Mouse (Mus musculus) embryonic facial prominence, embryonic 14.5 days (tissue): ENCODE results near the gene Rbp7. TPM values are rescaled to one million over a fixed set of nuclear protein-coding genes. Genes with fewer than 3 reads are reported as not detected.

ENCODE experiments used
- ATAC-seq: fragments of 200-750 bp; cut with Nextera tagmentation; 2 replicates; pipeline ENCODE4 v1.8.0; 2017; ENCODE audit warnings: low read depth, moderate number of reproducible peaks, moderate TSS enrichment
- DNase-seq: peaks from one replicate; pipeline ENCODE4 v3.0.0-alpha.2; 2015; ENCODE audit warnings: low spot score
- H3K27ac ChIP-seq: fragments of 300-500 bp; sonication (generic); replicated peaks from 2 replicates; pipeline ENCODE4 v1.5.1; 2014; ENCODE audit warnings: low read depth, mild to moderate bottlenecking, low read length, moderate library complexity
- H3K27me3 ChIP-seq: fragments of 300-500 bp; sonication (generic); replicated peaks from 2 replicates; pipeline ENCODE4 v1.6.1; 2014; ENCODE audit warnings: low read length; ENCODE audit not compliant: control insufficient read depth, insufficient read depth
- H3K36me3 ChIP-seq: fragments of 300-500 bp; sonication (generic); 2 replicates; pipeline ENCODE4 v1.6.1; 2014; ENCODE audit warnings: low read length, mixed read lengths; ENCODE audit not compliant: control insufficient read depth, insufficient read depth
- H3K4me1 ChIP-seq: fragments of 300-500 bp; sonication (generic); 2 replicates; pipeline ENCODE4 v1.6.1; 2014; ENCODE audit warnings: antibody characterized with exemption, low read length; ENCODE audit not compliant: control insufficient read depth, insufficient read depth
- H3K4me2 ChIP-seq: fragments of 300-500 bp; sonication (generic); 2 replicates; pipeline ENCODE4 v1.6.1; 2014; ENCODE audit warnings: low read depth, mild to moderate bottlenecking, low read length, moderate library complexity, mixed read lengths
- H3K4me3 ChIP-seq: fragments of 300-500 bp; sonication (generic); 2 replicates; pipeline ENCODE4 v1.5.1; 2014; ENCODE audit warnings: low read depth, mild to moderate bottlenecking, low read length
- H3K9ac ChIP-seq: fragments of 300-500 bp; sonication (generic); 2 replicates; pipeline ENCODE4 v1.6.1; 2014; ENCODE audit warnings: low read depth, mild to moderate bottlenecking, low read length, moderate library complexity, mixed read lengths
- H3K9me3 ChIP-seq: fragments of 300-500 bp; sonication (generic); 2 replicates; pipeline ENCODE4 v1.6.1; 2016; ENCODE audit warnings: low read length; ENCODE audit not compliant: control insufficient read depth
- WGBS: fragments of 180-500 bp; shearing (Covaris S2); extraction: QIAGEN DNeasy Blood & Tissue Kit; methylation state at CpG from one replicate; pipeline ENCODE4 v1.1.7; 2014; 5-methylcytosine and 5-hydroxymethylcytosine counted together
- polyA plus RNA-seq: library from polyadenylated mRNA; unstranded; fragments of >200 nt; fragmentation: Nextera tagmentation; extraction: Ambion mirVana; gene quantifications from 2 replicates; pipeline ENCODE4 v1.2.1, GENCODE M21; 2014

Gene Rbp7
- polyA plus RNA-seq, 1 experiment from 2014 or later = 2.5 TPM

GRCm38 (mm10) chr4:149485825-149486206 is 31.0 kb upstream of the Rbp7 start:
- Histone ChIP-seq H3K9ac (peak overlapping the region; percentile 77), H3K36me3 (peaks cover 37% of the 10 kb centered on the region), H3K27me3 (no peaks in the 10 kb centered on the region), H3K4me1 (peaks cover 11% of the 10 kb centered on the region; the same call in 1 of the 2 replicates), H3K4me2 (peak overlapping the region; percentile 80), H3K27ac (peak overlapping the region; percentile 40), H3K9me3 (no peaks in the 10 kb centered on the region), H3K4me3 (peak overlapping the region; percentile 67)
- WGBS = under 1% methylated on average over 10 of the region's 10 CpGs
- ATAC-seq (0 out of 2 replicates have a peak, but pooled peaks have one; percentile 20), DNase-seq (peak; percentile 80)

- WGBS = 0% methylated on average over 30 of the region's 60 CpGs
Observed at GRCm38 (mm10) chr4:149485053-149485824, 30.5 kb upstream of the Rbp7 start, which contains the start of the genes Nmnat1 and Lzic. Gene Nmnat1, minus strand, starts transcription at chr4:149485202. Gene Lzic, plus strand, starts transcription at chr4:149485229.

GRCm38 (mm10) chr4:149484566-149484965 is 29.8 kb upstream of the Rbp7 start:
- peaks cover 30% of the 10 kb centered on the region for H3K36me3 ChIP-seq
- DNase-seq (no peak), ATAC-seq (0 out of 2 replicates have a peak, but pooled peaks have one; percentile 0)
- 40% methylated on average over 3 of the region's 3 CpGs for WGBS
- H3K9me3 ChIP-seq = no peaks in the 10 kb centered on the region
- H3K9ac ChIP-seq = peak overlapping the region; percentile 77
- H3K4me1 ChIP-seq = peaks cover 11% of the 10 kb centered on the region; the same call in 1 of the 2 replicates
- peak overlapping the region; percentile 67 for H3K4me3 ChIP-seq
- peak overlapping the region; percentile 80 for H3K4me2 ChIP-seq
- no peaks in the 10 kb centered on the region for H3K27me3 ChIP-seq
- H3K27ac ChIP-seq = peak overlapping the region; percentile 74

More at GRCm38 (mm10) chr4:149485053-149485824, 30.5 kb upstream of the Rbp7 start, which contains the start of the genes Nmnat1 and Lzic:
- peak; percentile 98 for ATAC-seq
- peak; percentile 97 for DNase-seq
- Histone ChIP-seq H3K4me3 (peak within 1 kb of the TSS; percentile 67), H3K9me3 (no peaks in the 10 kb centered on the region), H3K27ac (peak within 1 kb of the TSS; percentile 74), H3K4me1 (peaks cover 11% of the 10 kb centered on the region; the same call in 1 of the 2 replicates), H3K4me2 (peak within 1 kb of the TSS; percentile 80), H3K9ac (peak within 1 kb of the TSS; percentile 77), H3K36me3 (peaks cover 36% of the 10 kb centered on the region), H3K27me3 (no peaks in the 10 kb centered on the region)

- Histone ChIP-seq H3K9me3 (no peaks in the 10 kb centered on the region), H3K4me2 (no peak within 1 kb of the TSS), H3K36me3 (peaks cover 14% of the 10 kb centered on the region; the same call in 1 of the 2 replicates), H3K27ac (no peak within 1 kb of the TSS), H3K4me1 (no peaks in the 10 kb centered on the region), H3K4me3 (no peak within 1 kb of the TSS), H3K27me3 (no peaks in the 10 kb centered on the region), H3K9ac (no peak within 1 kb of the TSS)
- DNase-seq (no peak), ATAC-seq (peak; percentile 16; the same call in 1 of the 2 replicates)
- 78% methylated on average over 11 of the region's 11 CpGs for WGBS
Observed at GRCm38 (mm10) chr4:149477078-149477477, 22.3 kb upstream of the Rbp7 start, which contains the start of gene Tmem274. Gene Tmem274, plus strand, starts transcription at chr4:149477378.

GRCm38 (mm10) chr4:149475096-149475495 is 20.3 kb upstream of the Rbp7 start:
- Histone ChIP-seq H3K36me3 (peaks cover 22% of the 10 kb centered on the region), H3K4me2 (no peak overlapping the region), H3K9me3 (no peaks in the 10 kb centered on the region), H3K4me3 (no peak overlapping the region), H3K9ac (no peak overlapping the region), H3K4me1 (no peaks in the 10 kb centered on the region), H3K27ac (no peak overlapping the region), H3K27me3 (no peaks in the 10 kb centered on the region)
- WGBS = 83% methylated on average over 7 of the region's 7 CpGs
- no peak for ATAC-seq
- DNase-seq = no peak

- H3K27ac ChIP-seq = no peak overlapping the region
- no peaks in the 10 kb centered on the region for H3K4me1 ChIP-seq
- DNase-seq (no peak), ATAC-seq (no peak)
- no peaks in the 10 kb centered on the region for H3K27me3 ChIP-seq
- 90% methylated on average over 3 of the region's 3 CpGs for WGBS
- H3K36me3 ChIP-seq = peaks cover 36% of the 10 kb centered on the region
- H3K4me3 ChIP-seq = no peak overlapping the region
- no peak overlapping the region for H3K4me2 ChIP-seq
- no peaks in the 10 kb centered on the region for H3K9me3 ChIP-seq
- no peak overlapping the region for H3K9ac ChIP-seq
Observed at GRCm38 (mm10) chr4:149469557-149469956, 14.8 kb upstream of the Rbp7 start.

- peaks cover 8% of the 10 kb centered on the region for H3K36me3 ChIP-seq
- no peaks in the 10 kb centered on the region for H3K4me1 ChIP-seq
- H3K27ac ChIP-seq = no peak overlapping the region
- H3K4me3 ChIP-seq = no peak overlapping the region
- DNase-seq = no peak
- no peak overlapping the region for H3K4me2 ChIP-seq
- no peaks in the 10 kb centered on the region for H3K9me3 ChIP-seq
- WGBS = 71% methylated on average over 6 of the region's 6 CpGs
- H3K27me3 ChIP-seq = no peaks in the 10 kb centered on the region
- no peak for ATAC-seq
- no peak overlapping the region for H3K9ac ChIP-seq
Observed at GRCm38 (mm10) chr4:149463435-149463950, 8.7 kb upstream of the Rbp7 start.

GRCm38 (mm10) chr4:149462305-149462971 is 7.7 kb upstream of the Rbp7 start:
- Histone ChIP-seq H3K4me1 (no peaks in the 10 kb centered on the region), H3K4me3 (no peak overlapping the region), H3K27me3 (no peaks in the 10 kb centered on the region), H3K36me3 (peaks cover 3% of the 10 kb centered on the region), H3K27ac (no peak overlapping the region), H3K4me2 (no peak overlapping the region), H3K9me3 (no peaks in the 10 kb centered on the region), H3K9ac (no peak overlapping the region)
- no peak for DNase-seq
- 72% methylated on average over 6 of the region's 6 CpGs for WGBS
- no peak for ATAC-seq
